Mouse (Mus musculus): ENCODE results near the gene Ryr1. TPM values are rescaled to one million over a fixed set of nuclear protein-coding genes. Genes with fewer than 3 reads are reported as not detected.

The Ryr1 gene
- polyA plus RNA-seq, 1 experiment from 2014 or later = 13.3 TPM

DNA sequence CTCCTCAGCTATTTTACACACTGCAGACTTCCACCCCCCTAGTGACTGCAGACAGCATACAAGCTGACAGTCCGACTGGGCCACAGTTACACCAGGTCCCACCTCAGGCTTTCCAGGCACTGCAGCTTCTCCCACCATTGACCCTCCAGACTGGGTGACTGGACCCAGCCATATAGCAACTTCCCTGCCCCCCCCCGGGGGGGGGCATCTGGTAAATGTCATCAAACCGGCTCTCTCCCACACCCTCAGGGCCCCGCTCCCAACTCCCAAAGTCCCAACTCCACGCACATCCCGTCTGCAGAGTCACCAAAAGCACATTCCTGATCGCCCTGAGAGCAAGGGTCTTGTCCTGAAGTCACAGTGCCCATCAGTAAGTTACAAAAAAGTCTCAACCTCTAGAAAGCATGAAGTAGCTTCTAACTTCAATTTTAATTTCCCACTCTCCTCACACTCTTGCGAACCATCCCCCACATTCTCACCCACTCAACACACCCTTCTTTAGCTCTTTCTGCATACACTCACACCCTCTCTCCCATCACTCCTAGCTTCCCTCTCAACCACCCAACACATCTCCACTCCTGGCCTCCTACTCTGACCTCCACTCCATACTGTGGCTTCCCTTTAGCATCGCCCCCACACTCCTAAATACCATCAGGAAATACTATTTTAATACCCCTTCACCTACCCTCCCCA lies 164.5 kb downstream of the Ryr1 start:
- peak overlapping the region; percentile 64 for H3K4me2 ChIP-seq (replicated peaks)
- WGBS = 37% methylated on average over 9 of the region's 9 CpGs
- H3K9me3 ChIP-seq = no peaks in the 10 kb centered on the region
- ATAC-seq (replicated peaks) = no peak
- no peaks in the 10 kb centered on the region for H3K36me3 ChIP-seq
- H3K27ac ChIP-seq (replicated peaks) = no peak overlapping the region
- no peaks in the 10 kb centered on the region for H3K27me3 ChIP-seq
- H3K4me1 ChIP-seq = peaks cover 44% of the 10 kb centered on the region
- peak overlapping the region; percentile 94 for H3K4me3 ChIP-seq
- peak overlapping the region; percentile 97 for H3K9ac ChIP-seq (replicated peaks)

DNA sequence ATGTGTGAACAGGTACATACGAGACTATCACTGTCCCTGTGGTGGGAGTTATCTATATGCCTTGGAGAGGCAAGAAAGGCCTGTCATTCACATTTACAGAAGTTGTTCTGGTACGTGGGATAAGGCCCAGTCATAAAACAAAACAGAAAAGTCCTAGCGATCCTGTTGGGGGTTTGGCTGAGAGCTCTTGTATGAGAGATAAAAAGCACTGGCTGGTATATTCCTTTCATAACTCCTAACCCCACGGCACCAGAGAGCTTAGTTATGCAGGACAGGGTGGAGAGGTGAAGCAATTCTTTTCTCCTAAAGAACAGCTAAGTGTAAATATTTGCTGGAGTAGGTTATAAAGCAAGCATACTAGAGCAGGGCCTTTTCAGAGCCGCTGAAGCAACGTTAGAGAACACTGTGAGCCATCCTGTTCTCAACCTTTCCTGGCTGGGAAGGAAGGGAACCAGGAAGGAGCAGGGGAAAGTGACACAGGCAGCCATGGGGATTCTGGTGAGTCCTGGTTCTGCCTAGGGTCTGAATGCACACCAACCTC lies 165.4 kb downstream of the Ryr1 start:
- 47% methylated on average over 6 of the region's 6 CpGs for WGBS
- Histone ChIP-seq H3K36me3 (no peaks in the 10 kb centered on the region), H3K9me3 (no peaks in the 10 kb centered on the region), H3K9ac (replicated peaks) (0 out of 2 replicates have a peak overlapping the region, but pooled peaks have one; percentile 25), H3K4me3 (no peak overlapping the region), H3K27me3 (no peaks in the 10 kb centered on the region), H3K27ac (replicated peaks) (no peak overlapping the region), H3K4me1 (peaks cover 46% of the 10 kb centered on the region), H3K4me2 (replicated peaks) (peak overlapping the region; percentile 64)
- ATAC-seq (replicated peaks) = no peak

DNA sequence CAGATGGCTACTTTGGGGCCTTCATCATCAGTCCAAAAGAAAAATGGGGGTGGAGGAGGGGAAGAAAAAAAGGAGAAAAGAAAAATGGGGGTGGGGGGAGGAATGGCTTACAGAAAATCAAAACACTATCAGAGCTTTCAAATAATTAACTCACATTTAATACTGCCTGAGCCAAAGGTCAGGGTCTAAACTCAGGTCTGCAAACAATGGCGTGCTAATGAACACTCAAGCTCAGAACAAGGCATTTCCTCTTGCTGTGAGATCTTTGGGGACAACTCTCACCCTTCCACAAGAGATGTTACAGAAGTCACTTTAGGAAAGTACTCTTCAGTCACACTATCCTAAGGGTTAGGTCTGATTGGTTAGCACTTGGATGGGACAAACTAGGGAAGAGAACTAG lies 166.2 kb downstream of the Ryr1 start:
- H3K4me1 ChIP-seq = peaks cover 51% of the 10 kb centered on the region
- H3K4me2 ChIP-seq (replicated peaks) = no peak overlapping the region
- no peak overlapping the region for H3K27ac ChIP-seq (replicated peaks)
- no peaks in the 10 kb centered on the region for H3K27me3 ChIP-seq
- H3K36me3 ChIP-seq = no peaks in the 10 kb centered on the region
- no peak overlapping the region for H3K4me3 ChIP-seq
- 69% methylated on average over 1 of the region's 1 CpGs for WGBS
- H3K9ac ChIP-seq (replicated peaks) = no peak overlapping the region
- no peaks in the 10 kb centered on the region for H3K9me3 ChIP-seq
- no peak for ATAC-seq (replicated peaks)

DNA sequence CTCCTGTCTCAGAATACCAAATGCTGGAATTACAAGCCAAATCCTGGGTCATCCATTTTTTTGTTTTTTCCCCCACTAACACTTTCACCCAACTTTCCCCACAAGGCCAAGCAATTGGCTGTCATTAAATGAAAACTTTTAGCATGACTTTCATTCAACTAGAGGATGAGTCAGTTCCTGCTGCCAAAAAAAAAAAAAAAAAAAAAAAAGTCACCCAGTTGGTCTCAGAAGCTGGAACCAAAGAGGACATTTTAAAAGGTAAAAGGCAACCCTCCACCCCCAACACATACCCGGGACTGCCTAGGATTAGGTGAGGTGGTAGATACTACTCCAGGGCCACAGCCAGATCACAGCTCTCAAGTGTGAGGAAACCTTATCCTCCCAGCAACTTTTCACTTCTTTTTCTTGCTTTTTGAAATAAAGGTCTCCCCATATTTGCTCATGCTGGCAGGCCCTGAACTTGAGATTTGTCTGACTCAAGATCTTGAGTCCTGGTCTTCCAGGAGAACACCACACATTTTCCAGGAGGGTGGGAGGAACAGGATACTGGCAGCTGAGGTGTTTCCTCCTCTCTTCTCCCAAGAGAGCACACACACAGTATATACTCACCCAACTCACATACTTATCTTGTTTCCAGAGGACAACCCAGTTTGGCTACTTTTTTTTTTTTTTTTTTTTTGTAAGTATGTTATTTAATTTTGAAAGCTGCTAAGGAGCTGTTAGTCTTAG lies 166.8 kb downstream of the Ryr1 start:
- Histone ChIP-seq H3K4me1 (peaks cover 57% of the 10 kb centered on the region), H3K4me2 (replicated peaks) (no peak overlapping the region), H3K4me3 (no peak overlapping the region), H3K27me3 (no peaks in the 10 kb centered on the region), H3K36me3 (no peaks in the 10 kb centered on the region), H3K9me3 (no peaks in the 10 kb centered on the region), H3K9ac (replicated peaks) (no peak overlapping the region), H3K27ac (replicated peaks) (no peak overlapping the region)
- ATAC-seq (replicated peaks) = no peak
- 83% methylated on average over 1 of the region's 1 CpGs for WGBS

DNA sequence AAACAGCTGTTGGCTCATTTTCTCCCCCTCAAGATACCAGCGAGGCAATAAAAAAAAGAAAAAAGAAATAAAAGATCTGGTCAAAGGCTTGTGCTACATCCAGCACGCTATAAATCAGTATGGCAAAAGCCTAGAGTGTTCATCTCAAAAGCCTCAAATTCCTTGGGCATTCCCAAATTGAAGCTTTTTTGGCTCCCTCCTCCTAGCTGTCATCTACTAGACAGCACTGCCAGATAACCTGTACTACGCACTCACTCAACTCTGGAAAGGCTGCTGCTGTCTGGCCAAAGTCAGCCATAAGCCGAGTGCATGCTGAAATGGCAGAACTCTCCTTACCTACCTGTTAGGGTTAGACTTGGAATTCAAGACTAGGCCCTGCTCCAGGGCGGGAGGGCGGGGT lies 167.7 kb downstream of the Ryr1 start:
- Histone ChIP-seq H3K36me3 (no peaks in the 10 kb centered on the region), H3K4me3 (no peak overlapping the region), H3K27ac (replicated peaks) (no peak overlapping the region), H3K9ac (replicated peaks) (no peak overlapping the region), H3K4me2 (replicated peaks) (no peak overlapping the region), H3K4me1 (peaks cover 58% of the 10 kb centered on the region), H3K9me3 (no peaks in the 10 kb centered on the region), H3K27me3 (no peaks in the 10 kb centered on the region)
- ATAC-seq (replicated peaks) = no peak
- WGBS = 82% methylated on average over 6 of the region's 6 CpGs

DNA sequence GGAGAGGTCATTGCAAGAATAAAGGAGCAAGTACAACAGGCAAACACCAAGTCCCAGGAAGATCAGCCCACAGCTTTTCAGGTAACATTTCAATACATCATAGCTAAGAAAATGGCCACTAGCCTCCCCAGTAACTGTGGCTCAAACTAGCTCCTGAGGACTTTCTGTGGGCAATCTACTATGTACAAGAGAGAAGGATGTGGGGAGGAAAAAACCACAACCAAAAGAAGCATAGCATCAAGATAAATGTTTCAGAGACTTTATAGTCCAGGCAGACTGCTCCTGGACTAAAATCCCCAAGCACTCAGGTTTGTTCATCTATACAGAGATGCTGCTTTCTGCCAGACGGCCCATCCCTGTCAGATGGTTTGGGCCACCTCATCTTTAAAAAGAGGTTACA lies 168.7 kb downstream of the Ryr1 start:
- ATAC-seq (replicated peaks) = no peak
- peaks cover 58% of the 10 kb centered on the region for H3K4me1 ChIP-seq

DNA sequence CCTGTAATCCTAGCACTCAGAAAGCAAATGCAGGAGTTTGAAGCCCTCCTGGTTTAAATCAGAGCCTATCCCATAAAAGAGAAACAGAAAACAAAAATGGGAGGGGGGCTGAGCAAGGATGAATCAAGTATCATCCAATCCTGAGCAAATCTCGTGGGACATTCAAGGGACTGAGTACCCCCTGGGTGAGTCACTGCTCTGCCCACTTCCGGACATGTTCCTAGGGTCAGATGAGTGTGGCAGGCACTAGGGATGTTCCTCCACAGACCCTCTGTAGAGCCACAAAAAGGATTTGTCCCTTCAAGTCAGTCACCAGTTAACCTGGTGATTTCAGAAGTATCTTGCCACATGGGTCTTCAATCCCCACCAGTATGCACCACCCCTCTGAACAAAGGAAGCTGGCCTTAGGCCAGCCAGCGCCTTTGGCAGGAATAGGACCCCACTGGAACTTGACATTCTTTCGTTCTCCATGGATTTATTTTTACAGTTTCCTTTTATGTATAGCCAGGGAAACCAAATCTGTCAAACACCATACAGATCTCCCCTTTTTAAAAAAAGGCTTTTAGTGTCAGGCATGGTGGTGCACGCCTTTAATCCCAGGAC lies 169.6 kb downstream of the Ryr1 start:
- Histone ChIP-seq H3K4me3 (no peak overlapping the region), H3K27me3 (no peaks in the 10 kb centered on the region), H3K27ac (replicated peaks) (no peak overlapping the region), H3K4me2 (replicated peaks) (no peak overlapping the region), H3K9ac (replicated peaks) (no peak overlapping the region), H3K4me1 (peaks cover 50% of the 10 kb centered on the region), H3K36me3 (no peaks in the 10 kb centered on the region; the same call in 1 of the 2 replicates), H3K9me3 (no peaks in the 10 kb centered on the region)
- 39% methylated on average over 5 of the region's 5 CpGs for WGBS
- no peak for ATAC-seq (replicated peaks)

More for the DNA sequence above, 168.7 kb downstream of the Ryr1 start:
- Histone ChIP-seq H3K9me3 (no peaks in the 10 kb centered on the region), H3K27ac (replicated peaks) (no peak overlapping the region), H3K27me3 (no peaks in the 10 kb centered on the region), H3K4me2 (replicated peaks) (no peak overlapping the region), H3K9ac (replicated peaks) (no peak overlapping the region), H3K4me3 (no peak overlapping the region), H3K36me3 (no peaks in the 10 kb centered on the region)
- 86% methylated on average over 1 of the region's 1 CpGs for WGBS

DNA sequence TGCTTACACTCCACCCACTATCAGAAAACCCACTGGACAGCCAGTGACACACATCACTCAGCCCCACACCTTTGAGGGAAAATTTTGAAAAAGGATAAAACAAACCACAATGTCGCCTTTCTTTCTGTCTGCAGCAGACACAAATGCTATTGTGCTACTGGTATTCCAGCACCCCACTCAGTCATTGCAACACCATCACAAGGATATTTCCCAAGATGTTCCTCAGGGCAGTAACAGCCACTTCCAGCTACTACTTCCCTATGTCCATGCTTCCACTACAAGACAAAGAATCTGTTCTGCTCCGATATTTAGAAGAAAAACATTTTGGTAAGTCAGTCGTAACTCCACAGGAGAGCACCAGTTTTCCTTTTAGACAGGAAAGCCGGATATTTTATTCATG lies 170.2 kb downstream of the Ryr1 start:
- no peaks in the 10 kb centered on the region; the same call in 1 of the 2 replicates for H3K36me3 ChIP-seq
- H3K4me2 ChIP-seq (replicated peaks) = no peak overlapping the region
- ATAC-seq (replicated peaks) = no peak
- H3K4me3 ChIP-seq = no peak overlapping the region
- no peaks in the 10 kb centered on the region for H3K9me3 ChIP-seq
- 81% methylated on average over 4 of the region's 4 CpGs for WGBS
- peaks cover 43% of the 10 kb centered on the region for H3K4me1 ChIP-seq
- H3K9ac ChIP-seq (replicated peaks) = no peak overlapping the region
- H3K27me3 ChIP-seq = no peaks in the 10 kb centered on the region
- no peak overlapping the region for H3K27ac ChIP-seq (replicated peaks)

DNA sequence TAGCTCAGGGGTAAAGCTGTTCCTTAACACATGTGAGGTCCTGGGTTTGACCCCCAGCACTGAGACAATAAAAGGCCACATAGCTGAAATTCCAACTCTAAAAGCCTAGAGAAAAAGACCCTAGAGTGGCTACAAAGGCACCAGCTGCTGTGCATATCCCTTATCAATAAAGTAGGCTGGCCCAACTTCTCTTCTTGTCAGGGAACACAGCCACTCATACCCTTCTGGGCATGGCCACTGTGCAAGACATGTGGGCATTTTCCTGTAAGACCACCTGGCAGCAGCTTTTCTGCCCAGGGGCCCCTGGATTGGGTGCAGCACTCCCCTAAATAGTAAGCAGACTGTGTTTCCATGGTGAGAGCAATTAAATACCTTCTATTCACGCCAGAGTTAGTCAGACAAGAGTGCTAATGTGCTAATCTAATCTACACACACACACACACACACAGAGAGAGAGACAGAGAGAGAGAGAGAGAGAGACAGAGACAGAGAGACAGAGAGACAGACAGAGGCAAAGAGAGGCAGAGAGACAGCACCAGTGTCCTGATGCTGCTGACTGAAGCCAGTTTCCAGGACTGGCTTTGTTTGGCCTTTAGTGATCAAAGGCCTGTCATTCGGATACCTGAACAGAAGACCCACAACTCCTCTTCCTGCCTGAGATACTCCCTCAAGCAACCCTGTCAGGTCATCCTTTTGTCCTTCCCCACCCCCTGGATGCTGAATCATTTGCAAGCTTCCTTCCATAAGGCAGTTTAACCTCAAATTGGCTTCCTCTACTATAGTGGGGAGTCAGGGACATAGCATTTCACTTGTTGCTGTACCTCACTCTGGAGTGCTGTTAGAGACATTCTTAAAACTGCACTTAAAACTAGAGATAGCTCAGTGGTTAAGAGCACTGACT lies 171.3 kb downstream of the Ryr1 start:
- H3K27me3 ChIP-seq = no peaks in the 10 kb centered on the region
- ATAC-seq (replicated peaks) = peak; percentile 92
- 2% methylated on average over 2 of the region's 2 CpGs for WGBS
- no peaks in the 10 kb centered on the region; the same call in 1 of the 2 replicates for H3K36me3 ChIP-seq
- no peak overlapping the region for H3K4me3 ChIP-seq
- H3K9me3 ChIP-seq = no peaks in the 10 kb centered on the region
- peaks cover 33% of the 10 kb centered on the region for H3K4me1 ChIP-seq
- peak overlapping the region; percentile 61 for H3K27ac ChIP-seq (replicated peaks)
- no peak overlapping the region for H3K9ac ChIP-seq (replicated peaks)
- H3K4me2 ChIP-seq (replicated peaks) = no peak overlapping the region
